Comparison of ENCODE assay signal across 13 mouse cellular contexts in genomic region chr4:32439974-32440739, GRCm38 (mm10).
DNase-seq lines count a peak whose midpoint lies in the region; ATAC-seq and TF ChIP-seq lines count a peak whose summit lies in the region.
"Had no signal": no experiment of that assay in that cellular context is flagged by ENCODE, and none has a peak within 500 bp of the region (broad histone marks: within the 10 kb centered on the region; RNA-seq: fewer than 3 reads in every experiment).

No protein-coding gene starts in this region.

- DNase-seq in cerebellum, adult 18-20 months, result peak; percentile 52 to 59
- DNase-seq in cerebellum, adult 8-10 months, result no peak
- no peak for DNase-seq in kidney, postnatal 0 days (ENCODE audit: low spot score)
- DNase-seq in kidney, adult 2 months, result no peak
- peak; percentile 53 to 64 for DNase-seq in cerebellum, adult 2 months
- no peak for DNase-seq in testis, postnatal 14 days (ENCODE audit: low spot score)
- DNase-seq in ovary, postnatal 14 days (ENCODE audit: low spot score), result no peak
- DNase-seq: adrenal gland, postnatal 10 days; embryo, embryonic 11 days; layer of hippocampus, adult 9-11 months had no signal

- H3K9me3 ChIP-seq in kidney, postnatal 0 days (replicated peaks; ENCODE audit: low read length), result no peaks in the 10 kb centered on the region
- H3K9me3 ChIP-seq in hindbrain, embryonic 16.5 days (ENCODE audit: control insufficient read depth, low read length), result no peaks in the 10 kb centered on the region

- TF ChIP-seq CTCF in kidney, postnatal 0 days (IDR thresholded peaks at IDR 0.05; ENCODE audit: low read depth), result no peak
- no peak for TF ChIP-seq CTCF in kidney, adult 2 months (conservative IDR thresholded peaks at IDR 0.05; ENCODE audit: insufficient read depth, insufficient read length, low read depth, low read length)
- TF ChIP-seq CTCF in cerebellum, adult 2 months (IDR thresholded peaks at IDR 0.05; ENCODE audit: borderline replicate concordance, insufficient read depth, low read depth, low read length), result no peak

- WGBS in kidney, postnatal 0 days, result 85% methylated on average over 11 of the region's 11 CpGs
- WGBS in kidney, adult 2 months, result 91% methylated on average over 11 of the region's 11 CpGs
- 38% methylated on average over 11 of the region's 11 CpGs for WGBS in cerebellum, adult 2 months
- 73% methylated on average over 11 of the region's 11 CpGs for WGBS in hindbrain, embryonic 16.5 days

- H3K27ac ChIP-seq in kidney, postnatal 0 days, result no peak overlapping the region
- no peak overlapping the region for H3K27ac ChIP-seq in kidney, adult 2 months (ENCODE audit: insufficient read depth, low read depth, low read length)
- no peak overlapping the region for H3K27ac ChIP-seq in cerebellum, adult 2 months (ENCODE audit: insufficient read depth, low read length)
- no peak overlapping the region; the same call in 1 of the 2 replicates for H3K27ac ChIP-seq in hindbrain, embryonic 16.5 days (ENCODE audit: low read depth, low read length)

- no peak overlapping the region for H3K4me3 ChIP-seq in kidney, postnatal 0 days (replicated peaks; ENCODE audit: low read depth, low read length)
- H3K4me3 ChIP-seq in kidney, adult 2 months (ENCODE audit: insufficient read depth, low read depth, low read length), result no peak overlapping the region
- no peak overlapping the region for H3K4me3 ChIP-seq in cerebellum, adult 2 months (replicated peaks; ENCODE audit: insufficient read depth, low read depth, low read length)
- H3K4me3 ChIP-seq in hindbrain, embryonic 16.5 days (ENCODE audit: low read length), result no peak overlapping the region

- no peaks in the 10 kb centered on the region for H3K27me3 ChIP-seq in kidney, postnatal 0 days (ENCODE audit: insufficient read depth, low read length)
- H3K27me3 ChIP-seq in kidney, adult 2 months (replicated peaks; ENCODE audit: control insufficient read depth, insufficient read depth, low read length), result no peaks in the 10 kb centered on the region
- H3K27me3 ChIP-seq in cerebellum, adult 2 months (ENCODE audit: control insufficient read depth, insufficient read depth, low read length), result no peaks in the 10 kb centered on the region
- no peaks in the 10 kb centered on the region for H3K27me3 ChIP-seq in hindbrain, embryonic 16.5 days (replicated peaks; ENCODE audit: control insufficient read depth, insufficient read depth, low read length)

- H3K4me1 ChIP-seq in kidney, postnatal 0 days (replicated peaks; ENCODE audit: insufficient read depth, low read length), result no peaks in the 10 kb centered on the region
- H3K4me1 ChIP-seq in kidney, adult 2 months (ENCODE audit: control insufficient read depth, insufficient read depth, low read length), result no peaks in the 10 kb centered on the region
- peaks cover 12% of the 10 kb centered on the region for H3K4me1 ChIP-seq in cerebellum, adult 2 months (ENCODE audit: control insufficient read depth, insufficient read depth, low read length)
- no peaks in the 10 kb centered on the region for H3K4me1 ChIP-seq in hindbrain, embryonic 16.5 days (ENCODE audit: control insufficient read depth, insufficient read depth, low read depth, low read length)

- no peaks in the 10 kb centered on the region for H3K36me3 ChIP-seq in kidney, postnatal 0 days (ENCODE audit: insufficient read depth, low read length)
- no peaks in the 10 kb centered on the region for H3K36me3 ChIP-seq in kidney, adult 2 months (ENCODE audit: control insufficient read depth, insufficient read depth, low read length)
- H3K36me3 ChIP-seq in hindbrain, embryonic 16.5 days (ENCODE audit: control insufficient read depth, insufficient read depth, low read length), result no peaks in the 10 kb centered on the region

- no peak overlapping the region for H3K9ac ChIP-seq in kidney, postnatal 0 days (ENCODE audit: low read depth, low read length)
- no peak overlapping the region for H3K9ac ChIP-seq in hindbrain, embryonic 16.5 days (ENCODE audit: low read depth, low read length)

- H3K4me2 ChIP-seq in kidney, postnatal 0 days (ENCODE audit: low read length), result no peak overlapping the region
- no peak overlapping the region for H3K4me2 ChIP-seq in hindbrain, embryonic 16.5 days (ENCODE audit: low read length)
- H3K4me2 ChIP-seq: liver, embryonic 11.5 days had no signal

- TF ChIP-seq POLR2A in kidney, adult 2 months (IDR thresholded peaks at IDR 0.05; ENCODE audit: low read depth, low read length), result no peak
- no peak for TF ChIP-seq POLR2A in cerebellum, adult 2 months (IDR thresholded peaks at IDR 0.05; ENCODE audit: borderline replicate concordance, insufficient read depth, low read length)

- ATAC-seq in kidney, postnatal 0 days (replicated peaks; ENCODE audit: low FRiP score, low read depth), result 0 out of 2 replicates have a peak, but pooled peaks have one; percentile 13
- peak; percentile 43 for ATAC-seq in hindbrain, embryonic 16.5 days
- ATAC-seq: intestine, embryonic 16.5 days had no signal

Comparison
In these comparisons a context has a peak if more than half of its experiments do, and no peak if none do; other contexts are left out.
1. DNase-seq: peak in cerebellum, adult 18-20 months (2 of 2) and cerebellum, adult 2 months (2 of 2); none in cerebellum, adult 8-10 months (single experiment), kidney, postnatal 0 days (single experiment), kidney, adult 2 months (single experiment), testis, postnatal 14 days (single experiment) and ovary, postnatal 14 days (single experiment).